Mouse (Mus musculus) kidney, adult 2 months (tissue): ENCODE measurements at regions not wholly inside any gene's neighbourhood (a gene's known extent, or its start where the extent isn't known, plus 50 kb on each side); places are given as distances from the start of the nearest gene placed in this dataset.
"Not testable (repeated sequence)": the region's sequence is repeated elsewhere in the genome, so short reads cannot be mapped to it uniquely, and the experiment has no call there.

ENCODE experiments used
- DNase-seq: peaks from one replicate; pipeline ENCODE4 v3.0.0; 2021
- H3K27ac ChIP-seq: fragments of 200-500 bp; 2 replicates; pipeline ENCODE4 v1.5.1; 2012; ENCODE audit warnings: low read depth, low read length, control low read depth, inconsistent platforms; ENCODE audit not compliant: insufficient read depth
- H3K27me3 ChIP-seq: fragments of 200-500 bp; replicated peaks from 2 replicates; pipeline ENCODE4 v1.6.1; 2012; ENCODE audit warnings: mild to moderate bottlenecking, moderate library complexity, low read length, inconsistent platforms; ENCODE audit not compliant: control insufficient read depth, insufficient read depth
- H3K36me3 ChIP-seq: fragments of 200-500 bp; 2 replicates; pipeline ENCODE4 v1.6.1; 2012; ENCODE audit warnings: mild to moderate bottlenecking, moderate library complexity, low read length, inconsistent platforms; ENCODE audit not compliant: control insufficient read depth, insufficient read depth
- H3K4me1 ChIP-seq: fragments of 200-500 bp; 2 replicates; pipeline ENCODE4 v1.6.1; 2011; ENCODE audit warnings: low read length; ENCODE audit not compliant: control insufficient read depth, insufficient read depth
- H3K4me3 ChIP-seq: fragments of 200-500 bp; 2 replicates; pipeline ENCODE4 v1.5.1; 2011; ENCODE audit warnings: mild to moderate bottlenecking, low read depth, low read length, control low read depth; ENCODE audit not compliant: insufficient read depth
- CTCF ChIP-seq: fragments of 200-500 bp; conservative IDR thresholded peaks from 2 replicates; pipeline ENCODE4 v1.5.1; 2011; ENCODE audit warnings: low read depth, mild to moderate bottlenecking, control low read depth, low read length, moderate library complexity, mixed read lengths; ENCODE audit not compliant: insufficient read depth, insufficient read length
- POLR2A ChIP-seq: fragments of 200-500 bp; IDR thresholded peaks from one replicate; pipeline ENCODE4 v1.6.1; 2011; ENCODE audit warnings: low read depth, low read length, control low read depth
- WGBS: fragments of 180-500 bp; shearing (Covaris S2); methylation state at CpG from one replicate; pipeline ENCODE4 v1.1.7; 2018; 5-methylcytosine and 5-hydroxymethylcytosine counted together

DNA sequence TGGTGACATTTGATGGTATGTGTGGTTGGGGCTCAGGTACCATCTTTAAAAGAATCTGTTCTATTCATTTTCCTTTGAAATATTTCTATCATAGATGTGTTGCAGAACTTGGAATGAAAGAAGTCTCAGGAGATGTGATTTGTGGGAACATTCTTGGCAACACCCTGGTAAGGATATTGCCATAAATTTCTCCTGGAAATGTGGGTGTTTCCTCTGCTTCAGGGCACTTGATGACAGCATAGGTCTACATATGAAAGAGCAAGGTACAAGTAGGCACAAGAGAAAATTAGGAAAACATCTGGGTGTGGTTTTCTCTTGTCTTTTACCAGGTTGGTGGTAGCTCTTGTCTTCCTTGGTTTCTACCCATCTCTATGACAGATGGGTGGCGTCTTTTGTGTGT lies 414.5 kb upstream of the 4930578C19Rik start:
- Histone ChIP-seq H3K27ac (no peak overlapping the region), H3K36me3 (no peaks in the 10 kb centered on the region), H3K27me3 (no peaks in the 10 kb centered on the region), H3K4me1 (no peaks in the 10 kb centered on the region), H3K4me3 (no peak overlapping the region)
- WGBS, result 88% methylated on average over 1 of the region's 1 CpGs
- TF ChIP-seq CTCF (no peak), POLR2A (no peak)
- DNase-seq, result no peak

DNA sequence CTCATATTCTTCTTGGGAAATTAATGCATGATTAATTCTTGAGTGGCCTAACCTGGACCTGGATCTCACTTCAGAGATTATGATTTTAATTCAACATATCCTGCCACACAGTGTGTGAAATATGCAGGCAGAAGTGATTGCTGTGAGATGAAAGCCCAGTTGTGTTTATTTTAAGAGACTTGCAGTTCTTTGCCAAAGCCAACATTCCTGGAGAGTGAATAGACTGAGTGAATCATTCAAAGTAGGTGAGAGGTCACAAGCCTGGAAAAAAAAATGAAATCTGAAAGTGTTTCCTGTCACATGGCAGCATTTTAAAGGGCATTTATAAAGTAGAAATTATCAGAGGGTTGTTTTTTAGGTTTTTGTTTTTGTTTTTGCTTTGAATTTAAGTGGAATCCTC lies 412.9 kb upstream of the 4930578C19Rik start:
- H3K4me1 ChIP-seq, result no peaks in the 10 kb centered on the region
- H3K4me3 ChIP-seq, result no peak overlapping the region
- H3K36me3 ChIP-seq, result no peaks in the 10 kb centered on the region
- TF ChIP-seq CTCF, result no peak
- no peak for TF ChIP-seq POLR2A
- H3K27ac ChIP-seq, result no peak overlapping the region
- DNase-seq, result peak; percentile 58
- no peaks in the 10 kb centered on the region for H3K27me3 ChIP-seq

DNA sequence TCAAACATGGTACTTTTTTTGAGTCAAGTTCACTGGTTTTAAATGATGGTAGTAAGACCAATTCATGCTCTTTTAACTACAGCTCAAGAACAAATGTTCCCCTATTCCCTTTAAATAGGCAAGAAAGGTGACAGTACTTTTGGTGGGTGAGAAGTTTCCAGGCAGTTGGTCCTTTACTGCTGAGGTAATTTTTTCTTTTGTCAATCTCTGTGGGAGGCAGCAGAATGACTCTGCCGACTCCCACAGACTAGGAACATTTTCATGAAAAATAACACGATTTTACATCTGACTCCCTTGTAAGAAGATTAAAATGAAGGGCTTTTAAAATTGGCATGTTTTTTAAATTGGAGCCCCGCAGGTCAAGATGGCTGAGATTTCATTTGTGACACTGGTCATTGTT lies 377.5 kb upstream of the 4930578C19Rik start:
- no peak overlapping the region for H3K4me3 ChIP-seq
- H3K27ac ChIP-seq, result no peak overlapping the region
- no peaks in the 10 kb centered on the region for H3K36me3 ChIP-seq
- no peak for TF ChIP-seq POLR2A
- no peak for TF ChIP-seq CTCF
- 34% methylated on average over 3 of the region's 3 CpGs for WGBS
- H3K27me3 ChIP-seq, result no peaks in the 10 kb centered on the region
- H3K4me1 ChIP-seq, result no peaks in the 10 kb centered on the region
- DNase-seq, result no peak

DNA sequence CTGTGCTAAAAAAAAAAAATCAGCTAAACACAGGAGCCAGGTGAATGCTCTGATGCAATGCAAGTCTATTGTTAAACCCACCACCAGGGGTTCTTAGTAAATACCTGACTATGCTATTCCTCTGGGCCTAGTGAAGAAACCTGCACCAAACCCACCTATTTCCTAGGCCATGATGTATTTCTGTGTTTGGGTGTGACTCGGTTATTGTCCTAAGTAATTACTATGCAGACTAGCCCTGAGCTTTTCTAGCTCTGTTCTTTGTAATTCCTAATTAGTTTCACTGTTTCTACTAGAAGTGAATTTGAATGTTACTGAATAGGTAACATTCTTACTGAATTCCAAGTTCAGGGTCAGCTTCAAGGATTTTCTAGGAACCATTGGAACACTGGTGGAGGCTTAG lies 363.8 kb upstream of the 4930578C19Rik start:
- not testable (repeated sequence) for H3K4me3 ChIP-seq, DNase-seq, H3K4me1 ChIP-seq, H3K27me3 ChIP-seq, H3K27ac ChIP-seq, H3K36me3 ChIP-seq
- WGBS, result 82% methylated on average over 1 of the region's 1 CpGs

DNA sequence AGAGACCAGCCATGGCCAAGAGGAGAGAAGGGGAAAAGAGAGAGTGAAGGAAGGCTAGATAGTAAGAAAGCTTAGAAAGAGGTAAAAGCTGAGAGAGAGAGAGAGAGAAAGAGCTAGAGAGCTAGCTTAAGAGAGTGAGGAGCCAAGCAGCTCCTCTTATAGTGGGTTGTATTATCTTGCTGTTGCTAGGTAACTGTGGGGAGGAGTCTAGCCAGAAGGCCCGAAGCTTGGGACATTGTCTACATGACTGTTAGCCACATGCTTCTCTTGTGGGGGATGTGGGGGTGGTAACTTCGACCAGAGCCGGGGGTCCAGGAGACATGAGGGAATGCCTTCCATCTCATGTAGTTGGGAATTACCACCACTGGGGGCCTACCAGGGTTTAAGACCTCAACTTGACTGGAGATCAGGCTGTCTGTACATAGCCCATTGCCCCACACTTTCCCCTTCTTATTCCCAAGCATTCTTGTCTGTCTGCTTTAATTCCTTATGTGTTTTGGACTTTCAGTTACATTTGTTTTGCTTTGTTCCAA lies 353.3 kb upstream of the 4930578C19Rik start:
- TF ChIP-seq POLR2A, result no peak
- TF ChIP-seq CTCF, result no peak
- 50% methylated on average over 3 of the region's 3 CpGs for WGBS
- Histone ChIP-seq H3K27ac (no peak overlapping the region), H3K36me3 (no peaks in the 10 kb centered on the region), H3K27me3 (no peaks in the 10 kb centered on the region), H3K4me1 (no peaks in the 10 kb centered on the region), H3K4me3 (no peak overlapping the region)
- no peak for DNase-seq
